Mouse (Mus musculus): Measurements from ENCODE around the gene Syne3.

Gene Syne3

DNA sequence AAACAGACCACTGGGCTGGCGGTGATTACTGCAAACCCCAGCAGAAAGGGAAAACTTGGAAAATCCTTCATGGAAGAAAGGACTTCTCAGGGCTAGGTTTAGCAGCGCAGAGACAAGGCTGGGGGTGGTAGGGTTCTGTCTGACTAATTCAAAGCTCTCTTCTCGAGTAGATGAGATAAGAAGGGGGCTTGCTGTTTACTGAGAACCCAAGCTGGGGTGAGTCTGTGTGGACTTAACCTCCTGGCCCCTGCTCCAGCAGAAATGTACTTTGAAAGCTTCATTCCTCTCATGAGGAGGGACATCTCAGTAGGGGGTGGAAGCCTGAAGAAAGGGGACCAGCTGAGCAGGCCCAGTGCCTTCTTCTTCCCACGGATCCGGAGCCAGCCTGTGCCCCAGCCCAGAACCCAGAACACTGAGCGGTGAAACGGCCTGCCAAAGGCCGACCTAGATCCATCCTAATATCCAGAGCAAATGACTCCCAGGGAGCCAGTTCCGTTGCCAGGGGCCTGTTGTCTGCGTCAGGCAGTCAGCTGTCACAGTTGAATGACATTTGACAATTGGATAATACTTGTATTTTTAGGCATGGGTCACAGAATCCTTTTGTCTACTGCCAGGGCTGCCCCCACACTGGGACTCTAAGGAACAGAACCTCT lies 97.2 kb downstream of the Syne3 start:
- in situ Hi-C loops (cut with MboI; ENCODE audit: unreplicated experiment in 2 of 2) = no loop called here

GRCm38 (mm10) chr12:104909750-104910149 lies 99.9 kb downstream of the Syne3 start:
- in situ Hi-C loops (cut with MboI; ENCODE audit: unreplicated experiment in 2 of 2) = no loop called here

DNA sequence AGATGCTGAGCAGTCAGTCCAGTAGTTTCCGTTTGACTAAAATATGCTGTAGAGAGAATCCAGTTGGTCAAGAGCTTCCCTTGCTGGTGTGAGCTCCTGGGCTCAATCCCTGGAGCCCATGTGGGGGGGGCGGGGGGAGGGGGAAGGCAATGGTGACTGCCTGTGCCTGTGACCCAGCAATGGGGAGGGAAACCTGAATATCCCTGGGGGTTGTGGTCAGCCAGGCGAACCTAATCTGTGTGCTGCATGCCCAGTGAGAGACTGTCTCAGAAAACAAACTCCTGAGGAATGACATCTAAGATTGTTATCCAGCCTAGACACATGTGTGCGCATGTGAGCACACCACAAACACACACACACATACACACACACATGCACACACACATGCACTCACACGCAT lies 100.6 kb downstream of the Syne3 start:
- in situ Hi-C loops (cut with MboI; ENCODE audit: unreplicated experiment in 2 of 2) = no loop called here

GRCm38 (mm10) chr12:104908024-104908781 lies 101.4 kb downstream of the Syne3 start:
- in situ Hi-C loops (cut with MboI; ENCODE audit: unreplicated experiment in 2 of 2) = no loop called here

- in situ Hi-C loops (cut with MboI; ENCODE audit: unreplicated experiment in 2 of 2) = no loop called here
Observed at GRCm38 (mm10) chr12:104907133-104907532, 102.5 kb downstream of the Syne3 start.

DNA sequence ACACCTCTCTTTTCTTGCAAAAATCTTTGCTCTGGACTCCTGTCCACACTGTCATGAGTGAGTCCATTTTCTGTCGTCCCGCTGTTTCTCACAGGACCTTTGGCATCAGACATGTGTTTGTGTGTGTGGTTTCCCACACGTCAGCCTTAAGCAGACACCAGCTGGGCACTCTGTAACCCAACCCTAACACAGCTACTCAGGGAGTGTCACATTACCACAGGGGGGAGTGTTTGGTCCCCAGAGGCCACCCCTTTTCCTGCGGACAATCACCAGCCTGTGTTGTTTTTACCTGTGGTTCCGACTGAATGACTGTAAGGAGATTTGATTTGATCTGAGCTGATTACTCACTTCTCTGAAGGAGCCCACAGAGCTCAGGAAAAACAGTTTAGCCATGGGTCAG lies 105.5 kb downstream of the Syne3 start:
- in situ Hi-C loops (cut with MboI; ENCODE audit: unreplicated experiment in 2 of 2) = no loop called here

DNA sequence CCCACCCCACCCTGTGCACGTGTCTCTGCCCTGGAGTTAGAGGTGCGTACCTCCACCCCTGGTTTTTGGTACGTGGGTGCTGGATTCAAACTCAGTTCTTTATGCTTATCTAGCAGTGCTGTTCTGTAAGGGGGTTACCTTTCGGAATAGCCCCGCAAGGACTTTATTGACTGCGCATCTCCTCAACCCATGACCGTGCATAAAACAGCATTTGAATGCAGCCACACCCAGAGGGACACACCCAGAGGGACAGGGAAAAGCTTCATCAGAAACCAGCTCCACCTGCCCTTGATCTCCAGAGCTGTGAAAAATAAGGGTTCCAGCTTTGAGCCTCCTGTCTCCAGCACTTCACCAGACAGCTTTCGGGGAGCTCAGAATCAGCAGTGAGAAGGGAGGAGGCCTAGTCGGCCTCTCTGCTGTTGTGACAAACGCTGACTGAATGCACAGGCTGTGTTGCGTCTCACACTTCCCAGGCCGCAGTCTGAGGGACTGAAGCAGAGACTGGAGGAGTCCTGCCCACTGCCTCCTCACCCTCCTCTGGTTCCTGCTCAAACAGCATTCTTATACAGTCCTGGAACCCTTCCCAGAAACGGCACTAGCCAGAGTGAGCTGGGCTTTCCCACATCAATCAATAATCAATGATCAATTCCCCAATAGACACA lies 107.1 kb downstream of the Syne3 start:
- in situ Hi-C loops (cut with MboI; ENCODE audit: unreplicated experiment in 2 of 2) = no loop called here

- in situ Hi-C loops (cut with MboI; ENCODE audit: unreplicated experiment in 2 of 2) = no loop called here
Observed at GRCm38 (mm10) chr12:104901320-104901719, 108.3 kb downstream of the Syne3 start.

DNA sequence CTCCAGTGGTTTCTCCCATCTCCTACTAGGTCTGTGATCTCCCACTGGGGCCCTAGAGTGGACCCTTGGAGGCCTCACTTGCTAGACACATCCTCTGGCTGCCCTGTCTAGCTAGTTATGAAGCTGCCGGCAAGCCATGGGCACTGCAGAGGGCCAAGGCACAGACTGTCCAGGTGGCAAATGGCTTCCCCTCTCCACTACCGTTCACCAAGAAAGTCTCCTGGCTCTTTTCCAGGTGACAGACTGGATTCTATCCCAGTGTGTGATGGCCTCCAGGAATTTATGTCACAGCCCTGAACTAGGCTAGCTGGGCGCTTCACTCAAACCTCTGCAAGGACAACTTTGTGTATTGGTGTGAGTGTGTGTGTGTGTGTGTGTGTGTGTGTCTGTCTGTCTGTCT lies 109.8 kb downstream of the Syne3 start:
- in situ Hi-C loops (cut with MboI; ENCODE audit: unreplicated experiment in 2 of 2) = no loop called here

GRCm38 (mm10) chr12:104899161-104899560 lies 110.4 kb downstream of the Syne3 start:
- in situ Hi-C loops (cut with MboI; ENCODE audit: unreplicated experiment in 2 of 2) = no loop called here

DNA sequence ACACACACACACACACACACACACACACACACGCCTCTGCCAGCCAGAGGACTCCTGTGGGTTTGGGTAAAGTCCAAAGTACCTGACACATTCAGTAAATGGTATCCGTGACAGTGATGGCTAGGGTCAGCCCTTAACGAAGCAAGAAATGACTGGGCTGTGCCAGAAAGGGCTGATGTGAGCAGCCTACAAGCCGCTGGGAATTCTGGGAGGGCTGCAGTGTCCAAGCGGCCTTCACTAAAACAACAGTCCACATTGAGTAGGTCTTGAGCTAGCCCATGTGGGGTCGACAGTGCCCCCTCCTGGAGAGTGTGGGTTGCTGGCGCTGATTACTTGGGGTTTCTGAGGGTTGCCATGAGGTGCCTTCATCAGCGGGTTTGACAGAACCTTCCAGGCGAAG lies 110.9 kb downstream of the Syne3 start:
- in situ Hi-C loops (cut with MboI; ENCODE audit: unreplicated experiment in 2 of 2) = no loop called here

DNA sequence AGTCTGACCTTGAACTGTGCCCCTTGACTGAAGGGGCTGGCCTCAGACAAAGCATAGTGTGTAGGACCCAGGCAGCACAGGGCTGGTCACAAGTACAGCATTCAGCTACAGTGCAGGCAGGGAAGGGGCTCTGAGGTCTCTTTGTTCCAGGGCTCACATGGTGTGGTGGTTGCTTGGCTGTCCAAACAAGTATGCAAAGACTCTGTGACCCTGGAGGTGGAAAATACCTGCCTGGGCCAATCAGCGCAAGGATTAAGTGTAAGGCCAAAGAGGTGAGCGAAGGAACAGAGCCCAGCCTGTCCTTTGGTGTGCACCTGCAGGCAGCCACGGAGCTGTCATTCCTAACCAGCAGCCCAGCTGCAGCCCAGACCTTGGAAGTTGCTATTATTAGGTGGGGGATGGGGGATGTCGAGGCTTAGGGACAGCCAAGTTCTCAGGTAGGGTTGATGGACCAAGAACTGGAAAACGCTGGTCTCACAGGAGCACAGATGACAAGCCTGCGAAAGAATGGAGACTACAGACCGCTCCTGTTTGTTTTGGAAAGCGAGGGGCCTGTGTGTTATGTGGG lies 112.5 kb downstream of the Syne3 start:
- in situ Hi-C loops (cut with MboI; ENCODE audit: unreplicated experiment in 2 of 2) = no loop called here

GRCm38 (mm10) chr12:104896640-104897039 lies 113.0 kb downstream of the Syne3 start:
- in situ Hi-C loops (cut with MboI; ENCODE audit: unreplicated experiment in 2 of 2) = no loop called here

- in situ Hi-C loops (cut with MboI; ENCODE audit: unreplicated experiment in 2 of 2) = no loop called here
Observed at GRCm38 (mm10) chr12:104892245-104892644, 117.4 kb downstream of the Syne3 start.

GRCm38 (mm10) chr12:104890066-104890465 lies 119.5 kb downstream of the Syne3 start:
- in situ Hi-C loops (cut with MboI; ENCODE audit: unreplicated experiment in 2 of 2) = no loop called here

DNA sequence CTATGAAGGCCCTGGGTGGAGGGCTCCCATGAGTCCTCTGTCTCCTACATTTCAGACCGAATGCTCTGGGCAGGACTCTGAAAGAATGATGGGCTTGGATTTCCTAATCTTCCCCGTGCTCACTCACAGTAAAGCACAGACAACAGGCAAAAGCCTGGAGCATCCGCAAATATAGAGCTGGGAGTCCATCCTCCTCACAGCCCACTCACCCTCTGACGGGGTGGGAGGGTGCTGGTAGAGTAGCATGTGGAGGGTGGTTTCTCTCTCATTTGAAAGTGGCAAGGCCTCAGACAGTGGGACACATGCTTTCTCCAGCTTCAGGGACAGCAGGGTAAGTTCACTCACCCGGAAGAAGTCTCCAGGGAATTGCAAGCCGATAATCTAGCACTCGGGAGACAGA lies 123.5 kb downstream of the Syne3 start:
- in situ Hi-C loops (cut with MboI; ENCODE audit: unreplicated experiment in 2 of 2) = no loop called here

GRCm38 (mm10) chr12:104882533-104882932 lies 127.1 kb downstream of the Syne3 start:
- in situ Hi-C loops (cut with MboI; ENCODE audit: unreplicated experiment in 2 of 2) = no loop called here

- in situ Hi-C loops (cut with MboI; ENCODE audit: unreplicated experiment in 2 of 2) = no loop called here
Observed at GRCm38 (mm10) chr12:104882061-104882460, 127.5 kb downstream of the Syne3 start.

- in situ Hi-C loops (cut with MboI; ENCODE audit: unreplicated experiment in 2 of 2) = no loop called here
Observed at GRCm38 (mm10) chr12:104881518-104882060, 128.0 kb downstream of the Syne3 start.

DNA sequence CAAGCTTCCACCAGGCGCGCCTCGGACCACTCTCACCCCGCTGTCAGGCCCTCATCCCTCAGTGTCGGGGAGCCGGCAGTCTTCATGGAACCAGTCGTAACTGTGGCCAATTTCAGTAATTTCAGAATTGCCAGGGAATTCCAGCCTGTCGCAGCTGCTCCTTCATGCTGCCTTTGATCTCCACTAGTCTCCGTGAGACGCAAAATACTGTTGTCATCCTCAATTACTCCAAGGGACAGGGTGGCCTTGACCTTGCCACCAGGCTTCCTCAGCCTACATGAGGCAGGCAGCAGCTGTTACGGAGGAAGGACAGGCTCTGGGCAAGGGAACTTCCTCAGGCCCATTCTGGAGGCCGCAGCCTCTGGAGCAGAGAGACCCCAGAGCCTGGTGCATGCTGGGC lies 129.2 kb downstream of the Syne3 start:
- in situ Hi-C loops (cut with MboI; ENCODE audit: unreplicated experiment in 2 of 2) = no loop called here

Data from v-Abl transformed pro-B cells (cell line).